Mouse (Mus musculus): ENCODE results near the gene Zp3r.

- TF ChIP-seq CTCF (IDR thresholded peaks at IDR 0.05; ENCODE audit: low read depth, low read length): no peak
- no peak for TF ChIP-seq POLR2AphosphoS5 (IDR thresholded peaks at IDR 0.05; ENCODE audit: insufficient replicate concordance, low read depth, low read length)
Measured at GRCm38 (mm10) chr1:130678551-130678950, 49.1 kb upstream of the Zp3r start.
